Mouse (Mus musculus) retina, adult 2 months (tissue): ENCODE results near the gene Trappc6a.

Experiments
- DNase-seq: peaks from one replicate; pipeline ENCODE4 v3.0.0-alpha.2; 2012; ENCODE audit warnings: low read depth, low spot score

Gene Trappc6a

DNA sequence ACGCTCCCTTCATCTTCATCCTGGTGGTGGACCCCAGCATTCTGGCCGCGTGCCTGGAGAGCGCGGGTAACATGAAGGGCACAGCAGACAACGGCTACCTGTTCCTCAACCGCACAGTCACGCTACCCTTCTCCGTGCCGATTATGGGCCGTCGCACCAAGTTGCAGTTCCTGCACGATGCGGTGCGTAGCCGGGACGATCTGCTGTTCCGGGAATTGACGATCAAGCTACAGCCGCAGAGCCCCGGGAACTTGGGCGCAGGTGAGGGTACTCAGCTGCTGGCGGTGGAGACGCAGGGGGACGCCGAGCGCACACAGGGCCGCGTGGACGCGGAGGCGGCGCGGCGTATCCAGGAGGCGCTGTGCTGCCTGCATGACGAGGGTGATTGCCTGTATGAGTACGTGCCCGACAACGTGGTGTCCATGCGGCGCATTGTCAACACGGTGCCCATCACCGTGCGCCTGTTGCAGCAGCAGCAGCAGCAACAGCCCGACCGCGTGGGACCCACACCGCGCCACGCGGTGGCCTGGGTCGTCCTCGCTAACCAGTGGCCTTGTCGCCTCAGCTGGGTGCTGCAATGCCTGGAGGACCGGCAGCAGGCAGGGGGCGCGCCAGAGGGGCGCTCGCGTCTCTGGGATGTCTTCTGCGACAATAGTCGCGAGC, 15.7 kb downstream of the Trappc6a start:
- DNase-seq: no peak

DNA sequence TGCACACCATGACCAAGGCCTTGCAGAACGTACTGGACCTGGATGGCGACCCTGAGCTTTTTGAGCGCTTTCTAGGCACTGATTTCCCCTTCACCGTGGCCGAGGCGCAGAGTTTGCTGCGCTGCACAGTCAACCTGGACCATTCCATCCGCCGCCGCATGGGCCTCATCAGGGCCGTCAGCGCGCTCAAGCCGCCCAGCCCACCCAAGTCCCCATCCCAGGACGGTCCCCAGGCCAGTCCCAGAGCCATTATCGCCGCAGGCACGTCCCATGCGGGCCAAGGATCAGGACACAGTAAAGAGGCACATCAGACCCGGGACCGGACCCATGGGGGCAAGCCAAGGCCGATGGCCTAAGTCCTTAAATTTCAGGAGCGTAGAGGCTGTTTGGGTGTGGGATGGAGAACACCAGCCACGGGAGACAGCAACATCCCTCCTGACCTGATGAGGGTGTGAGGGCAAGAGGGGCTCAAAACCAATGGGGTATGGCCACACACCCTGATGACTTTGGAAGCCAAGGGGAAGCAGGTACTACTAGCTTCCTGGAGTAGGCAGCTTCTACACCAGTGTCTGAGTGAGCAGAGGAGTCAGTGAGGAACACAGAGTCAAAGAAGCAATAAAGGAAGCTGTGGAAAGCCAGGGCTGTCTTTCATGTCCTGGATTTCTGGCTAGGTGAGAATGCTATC, 16.4 kb downstream of the Trappc6a start:
- DNase-seq: no peak

DNA sequence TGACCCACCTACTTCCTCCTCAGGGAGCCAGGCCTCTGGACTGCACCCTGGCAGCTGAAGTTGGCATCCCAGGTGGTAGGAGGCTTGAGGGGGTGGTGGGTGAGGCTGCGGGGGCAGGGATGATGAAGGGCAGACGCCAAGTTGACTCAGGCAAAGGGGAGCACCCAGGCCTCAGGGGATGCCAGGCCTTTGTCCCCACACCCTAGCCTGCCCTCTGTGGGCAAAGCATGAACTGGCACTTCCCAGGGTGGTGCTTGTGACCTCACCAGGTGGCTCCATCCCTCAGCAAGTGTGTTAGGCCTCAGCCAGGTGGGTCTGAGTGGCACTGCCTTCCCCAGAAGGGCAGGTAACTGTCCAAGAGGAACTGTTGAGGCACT, 16.9 kb downstream of the Trappc6a start:
- no peak for DNase-seq

DNA sequence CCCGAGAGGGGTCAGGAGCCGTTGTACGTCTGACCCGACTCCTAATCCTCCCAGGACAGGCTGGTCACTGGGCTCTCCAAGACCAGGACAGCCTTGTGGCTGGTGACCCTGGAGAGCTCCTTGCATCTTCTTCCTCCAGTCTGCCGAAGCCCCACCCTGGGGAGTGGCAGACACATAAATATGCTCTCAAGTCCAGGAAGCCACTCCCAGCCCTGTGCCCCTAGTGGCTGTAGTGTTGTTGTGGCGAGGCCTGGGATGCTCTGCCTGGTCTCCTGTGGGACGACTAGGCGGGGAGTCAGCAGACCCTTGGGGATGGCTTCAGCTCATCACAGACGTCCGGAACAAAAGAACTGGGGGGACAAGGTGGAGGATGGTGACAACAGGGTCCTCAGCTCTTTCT, 22.9 kb downstream of the Trappc6a start:
- DNase-seq: no peak

DNA sequence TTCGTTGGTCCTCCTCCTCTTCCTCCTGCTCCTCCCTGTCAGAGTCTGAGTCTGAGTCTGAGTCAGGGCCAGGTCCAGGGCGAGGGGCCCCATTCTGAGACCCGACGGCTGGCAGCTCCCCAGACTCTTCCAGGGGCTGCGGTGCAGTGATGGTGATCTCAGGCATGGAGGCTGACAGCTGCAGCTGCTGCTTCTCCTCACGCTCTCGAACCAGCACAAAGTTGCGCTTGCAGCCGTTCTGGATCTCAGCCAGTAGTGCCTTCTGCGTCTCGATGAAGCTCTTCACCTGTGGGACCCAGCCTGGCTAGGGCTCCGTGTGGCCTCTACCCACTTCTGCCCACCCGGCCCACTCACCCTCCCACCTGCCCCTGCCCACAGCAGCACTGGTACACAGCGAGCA, 24.0 kb downstream of the Trappc6a start:
- DNase-seq: no peak

DNA sequence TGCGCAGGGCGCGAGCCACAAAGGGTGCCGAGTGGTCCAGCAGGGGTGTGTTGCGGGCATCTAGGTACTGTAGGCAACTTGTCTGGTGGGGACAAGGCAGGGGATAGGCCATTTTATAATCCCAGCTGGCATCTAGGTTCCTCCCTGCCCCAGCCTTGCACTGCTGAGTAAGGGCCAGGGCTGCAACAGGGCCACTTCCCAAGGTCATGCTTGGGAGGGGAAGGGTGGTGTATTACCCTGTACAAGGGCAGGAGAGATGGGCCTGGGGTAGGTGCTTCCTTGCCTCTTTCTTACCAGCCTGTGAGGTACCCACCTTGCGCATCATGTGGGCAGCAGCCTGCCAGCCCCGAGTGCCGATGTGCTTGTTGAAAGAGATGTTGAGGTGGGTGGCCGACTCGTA, 26.5 kb downstream of the Trappc6a start:
- no peak for DNase-seq

DNA sequence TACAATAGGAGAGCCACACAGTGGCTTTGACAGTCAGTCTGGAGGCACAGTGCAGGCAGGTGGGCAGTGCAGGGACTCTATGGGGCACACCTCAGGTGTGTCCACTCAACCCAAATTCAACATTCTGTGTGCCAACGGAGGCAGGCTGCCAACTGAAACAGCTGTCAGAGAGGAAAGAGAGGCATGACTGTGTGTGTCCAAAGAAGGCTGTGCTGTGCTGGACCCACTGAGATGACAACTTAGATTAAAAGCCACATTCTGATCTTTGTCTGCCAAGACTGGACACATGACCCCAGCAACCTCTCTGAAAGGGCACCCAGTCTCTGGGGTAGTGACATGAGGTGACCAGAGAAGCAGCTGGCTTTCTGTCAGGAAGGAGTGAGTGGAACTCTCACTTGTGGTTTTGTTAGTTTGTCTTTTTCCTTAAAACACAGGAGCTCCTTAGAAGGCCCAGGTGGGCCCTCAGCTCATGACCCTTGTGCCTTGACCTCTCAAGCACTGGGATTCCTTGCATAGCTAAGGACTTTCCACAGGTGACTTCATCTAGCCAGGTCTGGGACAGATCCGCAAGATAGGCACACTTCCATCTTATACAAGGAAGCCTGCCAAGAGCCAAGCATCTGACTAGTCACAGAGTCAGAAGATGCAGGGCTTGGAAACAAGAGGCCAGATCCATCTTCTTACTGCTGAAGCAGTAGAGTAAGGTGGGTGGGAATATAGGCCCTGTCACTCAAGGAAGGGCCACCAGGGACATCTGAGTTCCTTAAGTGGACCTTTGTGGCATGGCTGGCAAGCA, 32.8 kb downstream of the Trappc6a start:
- no peak for DNase-seq

DNA sequence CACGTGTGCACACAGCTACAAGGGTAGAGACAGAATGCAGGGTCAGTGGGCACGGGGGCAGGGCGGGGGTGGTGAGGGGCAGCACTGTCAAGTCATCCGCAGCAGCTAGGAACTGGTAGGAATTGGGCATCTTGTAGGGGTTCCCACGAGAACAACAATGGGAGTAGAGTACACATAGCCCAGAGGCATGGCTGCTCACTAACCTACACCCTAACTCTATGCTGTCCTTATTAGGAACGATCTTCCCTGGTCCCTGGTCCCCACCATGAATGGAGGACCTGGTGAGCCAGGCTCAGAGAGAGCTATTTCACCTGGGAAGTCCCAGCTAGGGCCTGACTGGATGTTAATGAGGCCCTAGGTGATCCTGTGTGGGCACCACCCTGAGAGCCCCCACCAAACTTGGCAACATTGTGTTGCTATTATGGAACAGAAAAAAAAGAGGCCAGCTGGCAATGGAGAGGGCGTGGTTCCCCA, 33.5 kb downstream of the Trappc6a start:
- no peak for DNase-seq

DNA sequence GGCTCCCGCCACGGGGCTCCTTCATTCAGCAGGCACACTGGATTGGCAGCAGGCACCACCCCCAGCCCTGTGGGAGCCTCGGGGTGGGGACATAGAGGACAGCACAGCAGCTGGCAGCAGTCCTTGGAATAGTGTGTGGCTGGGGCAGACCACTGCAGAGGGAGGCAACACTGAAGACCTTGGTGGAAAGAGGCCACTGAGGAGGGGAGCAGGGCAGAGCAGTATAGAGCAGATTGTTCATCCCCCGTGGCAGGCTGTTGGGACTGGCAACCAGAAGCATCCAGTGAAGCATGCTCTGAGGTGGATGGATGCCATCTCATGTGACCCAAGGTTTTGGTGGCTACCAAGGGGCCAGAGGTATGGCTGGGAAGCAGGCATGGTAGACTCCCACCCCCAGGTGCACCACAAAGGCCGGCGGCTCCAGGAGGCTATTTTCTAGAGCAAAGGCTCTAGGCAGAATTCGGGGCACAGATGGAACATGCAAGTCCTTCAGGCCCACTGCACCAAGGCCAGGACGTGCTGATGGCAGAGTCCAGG, 34.0 kb downstream of the Trappc6a start:
- DNase-seq: no peak

DNA sequence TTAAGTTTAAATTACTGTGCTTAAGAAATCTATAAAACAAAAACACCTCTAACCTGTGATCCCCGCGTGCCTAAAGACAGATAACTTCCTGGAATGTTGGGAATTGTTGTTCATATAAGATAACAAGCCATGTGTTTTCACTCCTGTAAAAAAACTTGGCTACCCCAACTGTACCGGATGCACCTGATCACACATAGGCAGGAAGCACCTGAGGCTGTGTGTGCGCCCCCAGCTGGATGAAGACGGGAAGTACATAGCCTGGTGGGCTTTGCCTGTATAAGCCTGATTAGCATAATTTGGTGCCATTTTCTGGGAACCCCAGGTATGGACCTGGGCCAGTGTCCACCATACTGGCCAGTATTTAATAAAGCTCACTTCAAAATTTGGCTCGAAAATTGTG, 35.4 kb downstream of the Trappc6a start:
- DNase-seq: no peak

DNA sequence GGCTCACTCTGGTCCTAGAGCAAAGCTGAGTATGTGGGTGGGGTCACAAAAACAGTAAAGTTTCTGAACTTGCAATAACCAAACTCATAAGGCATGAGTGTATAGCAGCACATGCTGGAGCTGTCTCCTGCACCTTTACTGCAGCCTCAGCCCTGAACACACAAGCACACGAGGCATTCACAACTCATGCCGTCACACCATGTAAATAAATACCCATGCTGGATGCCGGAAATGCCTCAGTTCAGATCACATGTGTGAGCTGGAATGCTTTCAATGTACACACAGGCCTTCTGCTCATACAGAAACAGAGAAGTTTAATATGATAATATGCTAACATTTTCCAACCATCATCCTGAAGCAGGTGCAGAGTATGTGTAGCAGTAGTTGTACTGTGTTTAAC, 37.8 kb downstream of the Trappc6a start:
- DNase-seq: no peak

DNA sequence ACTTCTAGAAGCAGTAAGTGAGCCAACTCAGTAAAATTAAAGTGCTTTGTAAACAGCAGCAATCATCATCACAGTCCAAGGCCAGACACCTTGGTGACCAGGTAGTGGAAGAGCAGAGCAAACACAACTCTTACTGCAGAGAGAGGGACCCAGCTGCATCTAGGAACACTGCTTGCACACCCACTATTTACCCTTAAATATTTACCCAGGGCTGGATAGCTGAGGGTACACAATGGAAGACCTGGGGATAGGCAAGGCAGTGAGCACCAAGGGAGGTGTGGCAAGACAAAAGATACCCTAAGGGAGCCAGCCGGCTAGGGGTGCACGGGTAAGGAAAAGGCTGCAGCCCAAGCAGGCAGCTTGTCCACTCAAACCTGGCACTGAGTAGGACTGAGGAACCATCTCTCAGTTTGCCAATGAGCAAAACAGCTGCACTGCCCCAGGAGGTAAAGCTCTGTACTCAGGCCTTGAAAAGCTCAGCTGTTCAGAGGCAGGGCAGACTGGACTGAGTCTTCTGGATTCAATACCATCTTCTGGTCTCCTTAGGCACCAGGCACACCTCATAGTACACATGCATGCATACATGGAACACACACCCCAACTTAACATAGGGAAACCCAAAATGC, 39.3 kb downstream of the Trappc6a start:
- DNase-seq: no peak

DNA sequence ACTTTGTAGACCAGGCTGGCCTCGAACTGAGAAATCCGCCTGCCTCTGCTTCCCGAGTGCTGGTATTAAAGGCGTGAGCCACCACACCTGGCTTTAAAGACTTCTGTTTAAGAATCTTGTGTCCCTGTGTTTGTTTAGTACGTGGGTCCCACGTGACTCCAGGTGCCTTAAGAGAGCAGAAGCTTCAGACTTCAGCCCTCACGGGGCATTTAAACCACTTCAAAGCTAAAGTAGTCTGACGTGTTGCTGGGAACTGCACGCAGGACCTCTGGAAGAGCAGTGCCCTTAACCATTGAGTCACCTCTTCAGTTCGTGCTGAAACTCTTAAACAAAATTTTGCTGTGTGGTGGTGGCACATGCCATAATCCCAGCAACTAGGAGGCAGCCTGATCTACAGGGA, 41.2 kb downstream of the Trappc6a start:
- DNase-seq: no peak

DNA sequence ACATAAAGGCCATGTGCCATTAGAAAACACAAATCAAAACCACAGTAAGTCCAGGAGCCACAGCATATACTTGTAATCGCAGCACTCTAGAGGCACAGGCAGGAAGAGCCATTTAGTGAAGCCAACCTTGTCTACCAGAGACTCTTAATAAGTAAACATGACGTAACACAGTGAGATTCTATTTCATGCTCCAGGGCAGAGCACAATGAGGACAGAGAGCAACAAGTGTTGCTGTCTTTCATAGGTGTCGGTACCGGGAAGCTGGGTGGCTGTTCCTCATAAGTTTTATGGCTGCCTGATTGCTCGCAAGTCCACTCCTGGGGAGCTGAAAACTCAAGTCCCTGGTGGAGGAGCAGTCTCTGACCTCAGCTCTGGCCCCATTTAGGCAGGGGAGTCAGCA, 43.4 kb downstream of the Trappc6a start:
- DNase-seq: no peak

DNA sequence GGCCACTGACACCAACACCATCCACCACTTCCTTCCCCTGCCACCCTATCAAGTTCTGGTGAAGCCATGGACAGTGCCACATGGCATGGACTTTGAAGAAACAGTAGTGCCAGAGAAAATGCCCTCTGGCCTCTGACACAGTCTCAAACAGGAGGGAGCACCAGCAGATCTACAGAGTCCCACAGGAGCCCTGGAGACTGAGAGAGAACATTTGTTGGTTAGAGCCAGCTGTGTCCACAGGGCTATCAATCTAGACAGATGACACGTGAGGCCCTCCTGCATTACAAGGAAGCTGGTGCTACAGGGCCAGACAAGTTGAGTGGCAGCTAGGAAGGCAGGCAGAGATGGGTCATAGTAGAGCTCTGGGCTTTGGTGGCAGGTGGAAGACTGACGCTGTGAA, 44.2 kb downstream of the Trappc6a start:
- DNase-seq: no peak

DNA sequence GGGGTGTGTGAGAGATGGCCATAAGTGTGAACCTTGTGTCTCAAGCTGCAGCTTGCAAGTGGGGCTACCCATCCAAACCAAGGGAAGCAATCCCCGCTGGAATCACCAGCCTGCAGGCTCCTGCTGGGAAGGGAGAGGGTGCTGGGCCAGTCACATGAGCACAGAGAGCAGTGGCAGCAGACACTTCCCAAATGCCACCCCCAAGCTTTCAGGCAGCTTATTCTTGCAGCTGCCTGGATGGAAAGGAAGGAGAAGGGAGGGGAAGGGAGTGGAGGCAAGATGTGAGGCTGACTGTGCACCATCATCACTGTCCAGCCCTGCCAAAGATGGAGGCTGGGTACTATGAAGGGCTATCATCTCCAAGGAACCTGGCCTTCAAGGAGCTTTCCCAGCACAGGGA, 46.0 kb downstream of the Trappc6a start:
- no peak for DNase-seq

DNA sequence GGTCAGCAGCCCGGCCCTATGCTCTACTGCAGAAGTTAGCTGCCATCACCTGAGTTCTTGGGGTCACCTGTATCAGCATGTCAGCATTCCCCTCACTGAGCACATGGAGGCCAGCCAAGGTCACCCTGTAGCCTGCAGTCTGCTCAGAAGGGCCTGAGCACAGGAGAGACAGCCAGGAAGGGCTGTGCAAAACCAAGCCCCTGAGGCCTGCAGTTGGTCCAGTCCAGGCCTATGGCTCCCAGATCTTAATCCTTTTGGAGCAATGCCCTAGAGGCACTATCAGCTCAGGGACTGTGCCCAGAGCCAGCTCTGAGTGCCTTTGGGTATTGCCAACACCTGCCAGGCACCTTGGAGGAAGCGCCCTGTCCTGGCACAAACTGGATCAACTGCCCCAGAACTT, 48.9 kb downstream of the Trappc6a start:
- DNase-seq: no peak

DNA sequence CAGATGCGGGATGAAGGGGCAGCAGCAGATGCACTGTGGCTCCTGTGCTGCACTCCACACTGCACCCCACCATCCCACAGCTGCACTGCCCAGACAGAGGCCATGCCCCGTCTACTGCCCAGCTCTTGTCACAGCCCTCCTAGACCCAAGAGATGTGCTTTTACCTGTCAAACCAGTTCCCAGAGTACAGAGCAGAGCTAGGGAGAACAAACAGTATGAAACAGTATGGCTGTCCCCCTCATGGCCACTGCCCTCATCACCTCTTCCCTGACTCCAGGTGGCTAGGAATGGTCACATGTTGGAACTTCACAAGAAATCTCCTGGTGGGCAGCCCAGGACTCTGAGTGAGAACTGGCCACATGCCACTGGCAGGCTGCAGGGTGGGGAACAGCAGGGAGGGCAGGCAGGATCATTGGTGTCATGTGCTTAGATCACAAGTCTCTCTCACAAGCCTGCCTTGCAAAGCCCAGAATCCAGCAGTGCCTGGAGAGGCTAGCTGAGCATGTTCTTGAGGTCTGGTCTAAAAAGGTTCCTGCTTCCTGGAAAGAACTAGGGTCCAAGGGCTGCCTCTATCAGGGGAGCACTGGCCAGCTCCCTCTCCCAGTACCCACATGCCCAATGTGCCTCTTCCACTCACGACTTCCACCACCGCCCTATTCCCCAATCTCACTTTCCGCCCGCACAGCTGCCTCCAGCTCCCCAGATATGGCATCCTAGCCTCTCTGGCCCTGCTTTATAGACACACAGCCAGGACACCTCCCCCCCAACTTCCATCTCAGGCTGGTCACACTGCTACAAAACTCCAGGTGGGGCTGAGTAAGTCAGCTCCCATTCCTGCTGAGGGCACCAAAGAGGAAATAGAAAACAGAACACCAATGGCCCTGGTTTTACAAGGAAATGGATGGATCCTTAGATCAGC, 50.0 kb downstream of the Trappc6a start:
- DNase-seq: no peak

DNA sequence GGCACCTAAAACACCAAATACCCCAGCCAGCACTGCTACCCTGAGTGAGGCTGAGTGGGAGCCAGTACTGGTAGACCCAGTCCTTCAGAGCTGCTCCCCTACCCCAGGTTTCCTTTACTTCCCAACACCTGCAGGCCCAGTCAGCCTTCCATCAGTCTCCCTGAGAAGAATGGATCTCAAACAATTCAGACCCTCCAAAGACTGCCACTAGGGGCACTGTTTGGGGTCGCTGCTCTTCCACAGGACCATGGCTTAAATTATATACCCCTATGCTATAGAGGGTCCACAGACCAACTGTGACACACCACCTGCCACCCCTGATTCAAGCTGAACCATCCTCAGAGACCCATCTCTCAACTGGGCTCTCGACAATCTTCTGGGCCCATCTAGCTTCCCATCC, 50.8 kb downstream of the Trappc6a start:
- no peak for DNase-seq

DNA sequence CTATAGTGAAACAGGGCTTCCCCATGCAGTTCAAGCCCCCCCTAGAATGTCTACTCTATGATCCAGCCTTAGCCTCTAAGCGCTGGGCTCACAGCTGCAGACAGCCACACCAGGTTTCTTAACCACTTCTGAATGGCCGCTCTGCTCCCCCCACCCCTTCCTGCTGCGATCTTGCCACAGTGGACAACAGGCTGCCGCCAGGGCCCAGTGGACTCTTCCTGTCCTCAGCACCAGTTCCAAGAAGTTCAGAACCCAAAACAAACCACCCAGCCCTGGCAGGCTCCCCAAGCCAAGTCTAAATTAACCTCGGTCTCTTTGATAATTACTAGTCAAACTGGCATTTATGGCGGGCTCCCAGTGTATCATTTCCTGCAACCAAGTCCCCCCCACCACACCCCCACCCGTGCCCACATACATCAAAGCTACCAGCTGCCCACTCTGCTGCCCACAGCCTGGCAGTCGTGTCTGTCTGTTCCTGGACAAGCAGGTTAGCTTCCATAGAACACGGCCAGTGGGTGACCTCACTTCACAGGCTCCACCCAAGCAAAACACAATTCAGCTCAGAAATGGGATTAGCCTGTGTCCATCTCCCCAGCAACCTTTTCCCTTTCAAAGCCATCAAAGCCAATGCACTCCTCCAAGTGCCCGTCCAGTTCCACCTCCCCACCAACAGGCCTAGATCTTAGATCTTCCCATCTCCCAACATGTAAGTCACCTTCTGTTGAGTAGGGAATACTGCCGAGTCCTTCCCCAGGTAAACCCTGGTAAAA, 52.5 kb downstream of the Trappc6a start:
- no peak for DNase-seq
